Mouse (Mus musculus): ENCODE results near the gene Metap1d. TPM values are rescaled to one million over a fixed set of nuclear protein-coding genes. Genes with fewer than 3 reads are reported as not detected.

Metap1d gene
- polyA plus RNA-seq (2017; shearing (Covaris generic)), result 10 to 100 TPM; 12.6 to 13.3 TPM

DNA sequence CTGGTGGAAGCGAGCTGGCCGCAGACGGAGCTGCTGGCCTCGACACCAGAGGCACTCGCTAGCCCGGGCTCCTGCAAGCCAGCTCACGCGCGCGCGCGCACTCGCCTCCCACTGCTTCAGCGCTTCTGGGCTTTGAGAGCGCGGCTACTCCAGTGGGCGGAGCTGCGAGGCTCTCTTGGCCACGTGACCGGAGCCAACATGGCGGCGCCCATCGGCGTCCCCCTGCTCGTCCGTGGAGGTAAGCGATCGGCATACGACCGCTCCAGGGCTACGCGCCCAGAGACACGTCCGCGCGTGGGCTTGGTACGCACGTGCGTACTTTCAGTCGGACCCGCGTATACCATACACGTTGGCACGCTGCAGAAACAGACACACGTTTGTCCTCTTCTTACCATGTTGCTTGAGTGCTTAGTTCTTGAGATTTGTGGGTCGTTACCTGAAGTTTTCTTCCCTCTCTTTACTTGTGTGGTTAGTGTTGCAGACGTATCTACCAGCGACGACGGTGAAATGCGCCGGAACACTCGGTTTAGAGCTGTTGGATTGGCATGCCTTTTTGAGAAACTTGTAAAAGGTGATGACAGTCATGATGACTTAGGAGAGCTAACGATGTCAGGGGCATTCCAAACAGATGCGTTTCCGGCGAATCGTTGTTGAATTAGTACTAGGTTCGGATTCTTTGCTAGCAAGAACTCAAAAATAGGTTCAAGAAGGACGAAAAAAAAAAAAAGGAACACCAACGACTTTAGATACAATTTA lies at the start of gene Metap1d:
Metap1d (plus strand) TSS at position 116 of the 756 bp plus-strand sequence.

GRCm38 (mm10) chr2:71528014-71528713 lies 75.1 kb downstream of the Metap1d start, which contains the start of gene Dlx1:
Gene Dlx1, plus strand, starts transcription at chr2:71528113.

GRCm38 (mm10) chr2:71546640-71547071 lies 93.6 kb downstream of the Metap1d start, which contains the start of gene Dlx2:
Gene Dlx2, minus strand, starts transcription at chr2:71546754.

Other genes starting within 250 kb of the Metap1d start
- gene Dync1i2, start 241.6 kb upstream of the Metap1d start, polyA plus RNA-seq (2017; shearing (Covaris generic)), result 10 to 100 TPM; 48.3 to 55.0 TPM
- 10 to 100 TPM; 87.7 to 92.5 TPM for gene Slc25a12, start 85.5 kb upstream of the Metap1d start, polyA plus RNA-seq (2017; shearing (Covaris generic))
- 10 to 100 TPM; 55.6 to 79.3 TPM for gene Hat1, start 64.3 kb upstream of the Metap1d start, polyA plus RNA-seq (2017; shearing (Covaris generic))
- gene Dlx1, start 74.8 kb downstream of the Metap1d start, polyA plus RNA-seq (2017; shearing (Covaris generic)), result under 1 TPM in 1 of 2 experiments, not detected in 1; 0.16 TPM
- gene Dlx2, start 93.5 kb downstream of the Metap1d start, polyA plus RNA-seq (2017; shearing (Covaris generic)), result not detected

Measured in activated CD4-positive, CD25-positive, alpha-beta regulatory T cell (primary cell).